Mouse (Mus musculus): ENCODE measurements around the gene Lct.

GRCm38 (mm10) chr1:128278563-128278962 lies 49.6 kb downstream of the Lct start:
- TF ChIP-seq BHLHE40 (IDR thresholded peaks at IDR 0.05; ENCODE audit: low read depth, low read length) (no peak), ETS1 (conservative IDR thresholded peaks at IDR 0.05; ENCODE audit: low read depth, low read length) (no peak), RAD21 (IDR thresholded peaks at IDR 0.05; ENCODE audit: low read depth, low read length) (no peak), CHD2 (IDR thresholded peaks at IDR 0.05; ENCODE audit: low read length) (no peak)

Data from CH12.LX (cell line).